Mouse (Mus musculus) kidney, adult 2 months (tissue): Measurements from ENCODE around the gene Sos1. TPM values are rescaled to one million over a fixed set of nuclear protein-coding genes. Genes with fewer than 3 reads are reported as not detected.
"Not testable (repeated sequence)": the region's sequence is repeated elsewhere in the genome, so short reads cannot be mapped to it uniquely, and the experiment has no call there.

Experiments
- DNase-seq: peaks from one replicate; pipeline ENCODE4 v3.0.0; 2021
- H3K27ac ChIP-seq: fragments of 200-500 bp; 2 replicates; pipeline ENCODE4 v1.5.1; 2012; ENCODE audit warnings: low read depth, low read length, control low read depth, inconsistent platforms; ENCODE audit not compliant: insufficient read depth
- H3K27me3 ChIP-seq: fragments of 200-500 bp; replicated peaks from 2 replicates; pipeline ENCODE4 v1.6.1; 2012; ENCODE audit warnings: mild to moderate bottlenecking, moderate library complexity, low read length, inconsistent platforms; ENCODE audit not compliant: control insufficient read depth, insufficient read depth
- H3K36me3 ChIP-seq: fragments of 200-500 bp; 2 replicates; pipeline ENCODE4 v1.6.1; 2012; ENCODE audit warnings: mild to moderate bottlenecking, moderate library complexity, low read length, inconsistent platforms; ENCODE audit not compliant: control insufficient read depth, insufficient read depth
- H3K4me1 ChIP-seq: fragments of 200-500 bp; 2 replicates; pipeline ENCODE4 v1.6.1; 2011; ENCODE audit warnings: low read length; ENCODE audit not compliant: control insufficient read depth, insufficient read depth
- H3K4me3 ChIP-seq: fragments of 200-500 bp; 2 replicates; pipeline ENCODE4 v1.5.1; 2011; ENCODE audit warnings: mild to moderate bottlenecking, low read depth, low read length, control low read depth; ENCODE audit not compliant: insufficient read depth
- CTCF ChIP-seq: fragments of 200-500 bp; conservative IDR thresholded peaks from 2 replicates; pipeline ENCODE4 v1.5.1; 2011; ENCODE audit warnings: low read depth, mild to moderate bottlenecking, control low read depth, low read length, moderate library complexity, mixed read lengths; ENCODE audit not compliant: insufficient read depth, insufficient read length
- POLR2A ChIP-seq: fragments of 200-500 bp; IDR thresholded peaks from one replicate; pipeline ENCODE4 v1.6.1; 2011; ENCODE audit warnings: low read depth, low read length, control low read depth
- WGBS: fragments of 180-500 bp; shearing (Covaris S2); methylation state at CpG from one replicate; pipeline ENCODE4 v1.1.7; 2018; 5-methylcytosine and 5-hydroxymethylcytosine counted together
- polyA plus RNA-seq: library from polyadenylated mRNA; depleted of rRNA; stranded (reverse); fragments of >200 nt; gene quantifications from 2 replicates; pipeline ENCODE4 v1.2.3, GENCODE M21; 2012

The Sos1 gene
- polyA plus RNA-seq, 1 experiment, result 4.9 TPM

GRCm38 (mm10) chr17:80420998-80421397, 59.3 kb downstream of the Sos1 start:
- Histone ChIP-seq H3K27ac (no peak overlapping the region), H3K4me1 (no peaks in the 10 kb centered on the region), H3K36me3 (peaks cover 8% of the 10 kb centered on the region), H3K27me3 (no peaks in the 10 kb centered on the region), H3K4me3 (no peak overlapping the region)
- 88% methylated on average over 1 of the region's 1 CpGs for WGBS
- TF ChIP-seq POLR2A (no peak), CTCF (no peak)
- DNase-seq, result no peak

GRCm38 (mm10) chr17:80418572-80419210, 61.6 kb downstream of the Sos1 start:
- TF ChIP-seq CTCF (no peak), POLR2A (no peak)
- Histone ChIP-seq H3K27me3 (no peaks in the 10 kb centered on the region), H3K36me3 (peaks cover 8% of the 10 kb centered on the region), H3K27ac (no peak overlapping the region), H3K4me3 (no peak overlapping the region), H3K4me1 (no peaks in the 10 kb centered on the region)
- DNase-seq, result no peak
- 88% methylated on average over 10 of the region's 10 CpGs for WGBS

GRCm38 (mm10) chr17:80411182-80411581, 69.1 kb downstream of the Sos1 start:
- Histone ChIP-seq H3K36me3 (peaks cover 8% of the 10 kb centered on the region), H3K27me3 (no peaks in the 10 kb centered on the region), H3K27ac (no peak overlapping the region), H3K4me3 (no peak overlapping the region), H3K4me1 (no peaks in the 10 kb centered on the region)
- peak; percentile 14 for DNase-seq
- WGBS, result 52% methylated on average over 1 of the region's 1 CpGs
- TF ChIP-seq CTCF, result no peak
- TF ChIP-seq POLR2A, result no peak

GRCm38 (mm10) chr17:80398243-80398642, 82.0 kb downstream of the Sos1 start:
- Histone ChIP-seq H3K4me1 (no peaks in the 10 kb centered on the region; the same call in 1 of the 2 replicates), H3K27ac (no peak overlapping the region), H3K4me3 (no peak overlapping the region), H3K27me3 (no peaks in the 10 kb centered on the region), H3K36me3 (peaks cover 2% of the 10 kb centered on the region)
- WGBS, result 96% methylated on average over 7 of the region's 7 CpGs
- DNase-seq, result no peak
- no peak for TF ChIP-seq CTCF
- TF ChIP-seq POLR2A, result no peak

GRCm38 (mm10) chr17:80391423-80392403, 88.5 kb downstream of the Sos1 start:
- 8% methylated on average over 17 of the region's 17 CpGs for WGBS
- peak; percentile 74 for DNase-seq
- H3K27me3 ChIP-seq, result no peaks in the 10 kb centered on the region
- H3K4me3 ChIP-seq, result peak overlapping the region; percentile 36
- TF ChIP-seq POLR2A, result no peak
- TF ChIP-seq CTCF, result peak; percentile 58
- no peaks in the 10 kb centered on the region for H3K36me3 ChIP-seq
- no peak overlapping the region for H3K27ac ChIP-seq
- no peaks in the 10 kb centered on the region; the same call in 1 of the 2 replicates for H3K4me1 ChIP-seq

- no peak for TF ChIP-seq CTCF
- TF ChIP-seq POLR2A, result no peak
- no peak overlapping the region for H3K27ac ChIP-seq
- H3K27me3 ChIP-seq, result no peaks in the 10 kb centered on the region
- 76% methylated on average over 10 of the region's 10 CpGs for WGBS
- H3K4me1 ChIP-seq, result no peaks in the 10 kb centered on the region; the same call in 1 of the 2 replicates
- no peak overlapping the region for H3K4me3 ChIP-seq
- DNase-seq, result no peak
- H3K36me3 ChIP-seq, result no peaks in the 10 kb centered on the region
Observed at GRCm38 (mm10) chr17:80390024-80390423, 90.2 kb downstream of the Sos1 start.

- no peaks in the 10 kb centered on the region for H3K4me1 ChIP-seq
- TF ChIP-seq CTCF (no peak), POLR2A (no peak)
- no peaks in the 10 kb centered on the region for H3K27me3 ChIP-seq
- no peaks in the 10 kb centered on the region for H3K36me3 ChIP-seq
- no peak overlapping the region for H3K4me3 ChIP-seq
- H3K27ac ChIP-seq, result no peak overlapping the region
- no peak for DNase-seq
- WGBS, result 69% methylated on average over 1 of the region's 1 CpGs
Observed at GRCm38 (mm10) chr17:80385671-80386070, 94.6 kb downstream of the Sos1 start.

GRCm38 (mm10) chr17:80378386-80378785, 101.9 kb downstream of the Sos1 start:
- not testable (repeated sequence) for H3K27ac ChIP-seq, H3K4me3 ChIP-seq, H3K4me1 ChIP-seq, H3K27me3 ChIP-seq, H3K36me3 ChIP-seq, DNase-seq
